Mouse (Mus musculus): ENCODE measurements around the gene Sh3d19. TPM values are rescaled to one million over a fixed set of nuclear protein-coding genes. Genes with fewer than 3 reads are reported as not detected.
"Not testable (repeated sequence)": the region's sequence is repeated elsewhere in the genome, so short reads cannot be mapped to it uniquely, and the experiment has no call there.

Gene Sh3d19
- total RNA-seq, 2 experiments from 2014 or later = 8.0 to 9.2 TPM

DNA sequence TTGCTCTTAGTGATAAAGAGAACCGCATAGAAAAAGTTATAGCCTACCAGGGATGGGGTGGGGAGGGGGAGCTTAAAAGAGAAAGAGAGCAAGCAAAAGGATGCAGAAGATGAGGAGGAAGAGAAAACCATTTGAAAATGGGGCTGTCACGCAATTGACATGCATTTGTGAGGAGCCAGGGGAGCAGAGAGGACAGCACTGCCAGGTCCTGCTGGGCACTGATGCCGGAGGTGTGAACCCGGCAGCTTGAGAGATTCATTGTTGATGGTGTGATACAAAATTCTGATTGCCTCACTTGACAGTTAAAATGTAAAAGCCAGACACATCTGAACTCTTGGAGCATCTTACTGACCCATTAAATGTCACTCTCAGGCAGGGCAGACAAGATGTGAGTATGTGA lies 3.5 kb downstream of the Sh3d19 start:
- DNase-seq (ENCODE audit: low spot score) = no peak

GRCm38 (mm10) chr3:85980036-85980435 lies 9.1 kb downstream of the Sh3d19 start:
- no peak for DNase-seq (ENCODE audit: low spot score)

- not testable (repeated sequence) for DNase-seq (ENCODE audit: low spot score)
These were observed 10.9 kb downstream of the Sh3d19 start for GRCm38 (mm10) chr3:85981761-85982160.

- no peak for DNase-seq (ENCODE audit: low spot score)
These were observed 13.6 kb downstream of the Sh3d19 start for GRCm38 (mm10) chr3:85984537-85984936.

GRCm38 (mm10) chr3:85987225-85987624 lies 16.3 kb downstream of the Sh3d19 start:
- no peak for DNase-seq (ENCODE audit: low spot score)

DNA sequence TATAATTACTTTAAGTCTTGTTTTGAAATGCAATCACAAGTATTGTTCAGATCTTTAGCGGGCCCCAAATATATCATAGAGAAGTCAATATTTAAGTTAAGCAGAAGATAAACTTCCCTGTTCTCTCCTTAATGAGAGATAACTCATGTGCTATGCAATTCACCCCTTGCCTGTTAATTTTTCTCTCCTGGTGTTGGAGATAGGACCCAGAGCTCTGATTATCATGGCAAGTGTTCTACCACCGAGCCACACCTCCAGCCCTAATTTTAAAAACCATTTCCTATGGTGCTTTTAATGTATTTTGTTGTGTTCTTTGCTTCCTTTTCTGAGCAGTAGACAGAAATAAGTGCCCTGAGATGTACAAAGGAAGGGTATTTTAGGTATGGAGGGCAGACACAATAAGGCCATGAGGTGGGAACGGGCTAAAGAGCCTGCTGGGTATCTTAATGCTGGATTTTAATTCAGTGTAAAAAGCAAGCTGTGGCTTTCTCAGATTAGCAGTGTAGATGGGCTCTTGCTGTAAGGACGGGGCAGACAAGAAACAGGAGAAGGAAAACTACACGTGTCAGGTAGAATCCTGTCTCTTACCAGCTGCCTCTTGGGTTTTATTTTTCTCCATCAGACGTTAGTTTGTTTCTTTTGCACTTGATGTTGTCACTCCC lies 20.4 kb downstream of the Sh3d19 start:
- DNase-seq (ENCODE audit: low spot score) = no peak

- peak; percentile 4 for DNase-seq (ENCODE audit: low spot score)
These were observed 20.9 kb downstream of the Sh3d19 start for GRCm38 (mm10) chr3:85991802-85992156.

DNA sequence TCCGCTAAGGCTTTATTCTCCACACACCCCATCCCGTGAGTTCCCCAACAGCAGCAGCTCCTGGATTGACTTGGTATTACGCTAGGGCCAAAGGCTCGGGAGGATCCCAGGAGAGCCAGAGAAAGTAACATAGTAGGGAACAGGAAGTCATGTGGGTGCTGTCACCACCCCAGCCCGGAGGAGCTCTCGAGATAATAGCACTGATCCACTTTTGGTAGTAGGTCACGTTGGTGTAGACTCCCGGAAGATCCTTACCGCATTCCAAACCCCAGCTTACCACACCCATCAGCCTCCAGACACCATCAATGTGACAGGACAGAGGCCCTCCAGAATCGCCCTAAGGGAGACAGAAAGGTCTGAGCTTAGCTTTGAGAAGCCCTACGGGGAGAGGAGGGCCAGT lies 22.8 kb downstream of the Sh3d19 start:
- DNase-seq (ENCODE audit: low spot score) = peak; percentile 19

- no peak for DNase-seq (ENCODE audit: low spot score)
These were observed 23.7 kb downstream of the Sh3d19 start for GRCm38 (mm10) chr3:85994645-85995044.

DNA sequence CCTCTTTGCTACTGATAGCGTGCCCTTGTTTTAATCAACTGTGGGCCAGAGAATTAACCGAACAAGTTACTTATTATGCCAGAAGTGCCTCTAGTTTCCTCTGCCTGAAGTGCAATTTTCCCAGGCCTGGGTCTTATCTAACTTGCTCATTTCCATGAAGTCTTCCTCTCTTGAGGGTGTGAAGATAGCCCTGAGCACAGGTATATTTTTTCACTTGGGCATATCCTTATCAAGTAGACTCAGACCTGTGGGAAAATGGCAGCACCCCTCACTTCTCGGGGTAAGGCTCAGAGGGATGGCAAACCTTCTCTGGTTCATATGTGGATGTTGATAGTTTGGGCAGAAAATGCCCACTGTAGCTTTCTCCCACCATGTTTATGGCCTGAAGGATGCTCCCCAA lies 30.4 kb downstream of the Sh3d19 start:
- DNase-seq (ENCODE audit: low spot score) = no peak

- DNase-seq (ENCODE audit: low spot score) = no peak
These were observed 31.5 kb downstream of the Sh3d19 start, which contains the start of gene Prss48 for GRCm38 (mm10) chr3:86002423-86002822. Gene Prss48, minus strand, starts transcription at chr3:86002491.

DNA sequence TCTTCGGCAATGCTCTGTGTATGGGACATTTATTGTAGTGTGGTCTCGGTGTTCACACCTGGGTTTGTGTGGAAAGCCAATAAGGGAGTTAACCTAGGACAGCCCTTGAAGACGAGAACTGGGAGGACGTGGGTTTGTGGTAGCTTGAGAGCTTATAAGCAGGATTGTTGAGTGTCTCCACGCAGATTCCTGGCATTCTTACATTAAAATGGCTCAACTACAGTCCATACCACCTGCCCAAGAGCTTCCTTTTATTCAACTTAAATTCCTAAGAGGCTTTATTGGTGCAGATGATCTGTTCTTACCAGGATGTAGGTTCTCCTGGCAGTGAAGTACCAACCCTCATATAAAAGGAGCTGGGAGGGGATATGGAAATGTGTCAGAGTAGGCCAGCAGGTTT lies 32.0 kb downstream of the Sh3d19 start:
- no peak for DNase-seq (ENCODE audit: low spot score)

DNA sequence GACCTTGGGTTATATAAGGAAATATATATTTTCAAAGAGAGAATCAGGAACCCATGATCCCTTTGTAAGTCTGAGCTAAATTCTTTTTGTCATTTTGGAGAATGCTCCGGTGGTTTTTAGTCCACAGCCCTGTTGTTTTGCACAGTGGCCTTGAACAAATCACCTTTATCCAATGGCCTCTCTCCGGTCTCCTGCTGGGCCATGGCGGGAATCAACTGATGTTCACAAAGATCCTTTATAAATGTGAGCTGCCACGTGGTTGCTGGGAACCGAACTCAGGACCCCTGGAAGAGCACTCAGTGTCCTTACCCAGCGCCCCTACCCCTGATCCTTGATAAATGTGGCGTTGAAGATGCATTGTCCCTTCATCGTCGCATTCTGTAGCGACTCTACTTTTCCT lies 33.8 kb downstream of the Sh3d19 start:
- DNase-seq (ENCODE audit: low spot score) = no peak

- no peak for DNase-seq (ENCODE audit: low spot score)
These were observed 39.7 kb downstream of the Sh3d19 start for GRCm38 (mm10) chr3:86010618-86011017.

- no peak for DNase-seq (ENCODE audit: low spot score)
These were observed 40.5 kb downstream of the Sh3d19 start for GRCm38 (mm10) chr3:86011373-86011772.

- no peak for DNase-seq (ENCODE audit: low spot score)
These were observed 40.9 kb downstream of the Sh3d19 start for GRCm38 (mm10) chr3:86011833-86012232.

DNA sequence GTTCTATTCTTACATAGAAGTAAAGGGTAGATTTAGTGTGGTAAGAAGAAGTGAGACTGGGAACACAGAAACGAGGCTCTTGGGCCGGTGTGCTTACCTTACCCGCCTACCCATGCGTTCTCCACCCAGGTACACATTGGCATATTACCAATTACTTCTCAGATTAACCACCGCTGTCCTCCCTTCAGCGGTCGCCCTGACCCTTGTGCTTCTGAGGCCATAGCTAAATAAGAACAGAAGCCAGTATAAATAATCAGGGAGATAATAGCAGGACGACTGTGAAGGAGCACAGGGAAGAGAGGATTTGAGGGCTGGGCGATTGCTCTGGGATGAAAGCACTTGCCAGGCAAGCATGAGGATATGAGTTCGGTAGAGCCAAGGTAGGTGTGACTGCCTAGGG lies 42.9 kb downstream of the Sh3d19 start:
- DNase-seq (ENCODE audit: low spot score) = no peak

DNA sequence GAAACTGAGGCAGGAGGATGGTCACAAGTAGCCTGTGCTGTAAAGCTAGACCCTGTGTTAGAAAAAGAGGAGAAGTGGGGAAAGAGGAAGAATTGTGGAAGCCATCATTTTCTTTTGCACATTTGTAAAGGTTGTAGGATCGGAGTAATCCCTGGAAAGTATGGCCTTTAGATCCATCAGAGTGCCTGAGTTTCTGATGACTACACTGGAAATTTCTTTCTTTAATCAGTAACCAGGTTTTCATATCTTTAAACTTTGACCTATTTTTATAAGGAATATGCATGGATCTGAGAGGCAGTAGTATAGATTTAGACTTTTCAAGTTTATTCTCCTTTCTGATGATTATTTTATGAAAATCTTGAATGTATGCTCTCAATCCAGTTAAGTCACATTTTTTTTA lies 46.1 kb downstream of the Sh3d19 start:
- DNase-seq (ENCODE audit: low spot score) = no peak

DNA sequence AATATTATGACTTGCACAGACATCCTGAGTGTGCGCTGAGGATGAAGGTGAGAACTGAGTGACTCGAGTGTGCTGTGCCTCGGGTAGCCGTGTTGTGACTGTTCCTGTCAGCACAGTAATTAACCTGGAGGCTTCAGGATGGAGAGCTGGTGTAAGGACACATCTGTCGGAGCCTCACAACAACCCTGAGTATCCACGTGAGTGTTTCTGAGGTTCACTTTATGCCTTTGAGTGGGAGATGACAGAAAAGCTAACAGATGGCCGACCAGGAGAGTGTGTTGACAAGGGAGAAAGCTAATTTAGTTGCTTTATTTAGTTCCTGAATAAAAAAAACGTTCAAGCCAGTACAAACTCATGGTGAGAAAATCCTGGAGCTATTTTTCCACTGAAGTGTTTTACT lies 46.6 kb downstream of the Sh3d19 start:
- no peak for DNase-seq (ENCODE audit: low spot score)

DNA sequence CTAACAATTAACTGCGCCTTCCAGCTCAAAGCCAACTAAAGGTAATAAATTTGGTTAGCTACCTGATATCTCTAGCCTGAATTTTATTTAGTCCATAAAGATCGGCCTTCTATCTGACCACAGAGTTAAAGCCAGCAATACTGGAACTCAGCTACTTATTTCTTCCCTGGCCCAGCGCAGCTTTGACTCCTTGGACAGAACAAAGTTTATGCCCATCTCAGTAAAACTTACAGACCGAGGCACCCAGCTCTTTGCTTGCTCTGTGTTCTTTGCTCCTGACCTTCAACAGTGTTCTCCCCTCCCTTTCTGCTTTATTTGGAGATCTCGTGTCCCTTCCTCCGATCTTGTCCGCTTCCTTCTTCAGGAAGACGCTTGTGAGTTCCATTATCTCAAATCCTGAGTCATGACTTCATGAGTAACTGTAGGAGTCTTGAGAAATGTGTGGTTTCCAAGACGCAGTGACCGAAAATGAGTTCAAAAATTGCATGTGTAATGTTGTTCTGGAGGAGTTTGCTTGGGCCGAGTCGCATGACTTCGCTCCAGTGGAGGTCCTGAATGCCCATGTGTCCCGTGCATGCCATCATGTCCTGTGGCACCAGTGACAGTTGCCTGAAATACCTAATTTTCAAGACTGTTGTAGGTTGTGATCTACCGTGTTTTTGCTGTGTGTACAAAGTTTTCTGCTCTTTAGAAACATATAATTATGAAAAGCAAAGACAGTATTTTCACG lies 50.2 kb downstream of the Sh3d19 start:
- no peak for DNase-seq (ENCODE audit: low spot score)

DNA sequence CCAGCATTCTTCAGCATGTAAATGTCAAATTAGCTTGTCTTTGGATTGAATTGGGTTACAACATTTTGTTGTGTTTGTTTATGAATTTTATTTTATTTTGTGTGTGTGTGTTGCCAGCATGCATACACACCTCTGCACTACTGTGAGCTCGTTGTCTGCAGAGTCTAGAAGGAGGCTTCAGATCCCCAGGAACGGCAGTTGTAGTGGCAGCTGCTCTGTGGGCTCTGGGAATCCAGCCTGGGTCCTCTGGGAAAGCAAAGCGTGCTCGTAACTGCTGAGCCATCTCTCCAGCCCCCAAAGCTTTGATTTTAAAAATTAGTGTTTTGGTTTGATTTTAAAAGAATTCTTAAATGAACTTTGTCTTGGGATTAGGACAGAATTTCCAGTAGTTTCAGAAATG lies 50.7 kb downstream of the Sh3d19 start:
- no peak for DNase-seq (ENCODE audit: low spot score)

DNA sequence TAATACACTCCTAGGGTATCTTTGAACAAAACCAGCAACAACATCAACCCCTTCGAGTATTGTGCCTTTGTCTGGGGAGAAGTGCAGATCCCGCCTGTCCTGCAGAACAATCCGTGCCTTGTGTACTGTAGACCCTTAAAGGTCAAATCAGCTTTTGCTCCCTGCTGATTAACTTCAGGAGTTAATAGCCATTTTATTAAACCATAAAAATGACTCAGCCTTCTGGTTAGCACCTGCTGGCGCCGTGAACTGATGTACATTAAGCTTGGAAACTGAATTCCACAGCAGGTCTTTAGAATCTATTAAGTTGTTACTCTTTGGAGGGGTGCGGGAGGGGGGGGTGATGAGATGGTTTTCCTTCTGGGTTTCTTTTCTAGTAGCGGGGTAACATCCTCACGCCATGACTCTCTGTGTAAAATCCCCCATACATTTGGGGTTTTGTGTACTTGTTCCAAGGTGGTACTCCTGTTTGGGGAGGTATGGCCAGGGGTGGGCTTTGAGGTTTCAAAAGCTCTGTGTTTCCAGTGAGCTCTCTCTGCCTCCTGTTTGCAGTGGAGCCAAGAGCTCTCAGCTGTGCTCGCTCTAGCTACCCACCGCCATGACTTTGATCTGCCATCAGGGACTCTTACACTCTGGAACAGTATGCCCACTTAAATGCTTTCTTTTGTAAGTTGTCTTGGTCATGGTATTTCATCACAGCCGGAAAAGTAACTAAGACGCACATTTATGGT lies 53.3 kb downstream of the Sh3d19 start:
- DNase-seq (ENCODE audit: low spot score) = no peak

Measured in gastrocnemius, adult 18-20 months (tissue).